Mouse (Mus musculus) megakaryocyte progenitor cell, adult 5-6 weeks (primary cell): ENCODE measurements at regions not wholly inside any gene's neighbourhood (a gene's known extent, or its start where the extent isn't known, plus 50 kb on each side); places are given as distances from the start of the nearest gene placed in this dataset.

ENCODE experiments used
- ATAC-seq: replicated peaks from 2 replicates; pipeline ENCODE4 v1.8.0; 2016; ENCODE audit warnings: mild to moderate bottlenecking, moderate TSS enrichment, inconsistent platforms; ENCODE audit not compliant: poor library complexity

DNA sequence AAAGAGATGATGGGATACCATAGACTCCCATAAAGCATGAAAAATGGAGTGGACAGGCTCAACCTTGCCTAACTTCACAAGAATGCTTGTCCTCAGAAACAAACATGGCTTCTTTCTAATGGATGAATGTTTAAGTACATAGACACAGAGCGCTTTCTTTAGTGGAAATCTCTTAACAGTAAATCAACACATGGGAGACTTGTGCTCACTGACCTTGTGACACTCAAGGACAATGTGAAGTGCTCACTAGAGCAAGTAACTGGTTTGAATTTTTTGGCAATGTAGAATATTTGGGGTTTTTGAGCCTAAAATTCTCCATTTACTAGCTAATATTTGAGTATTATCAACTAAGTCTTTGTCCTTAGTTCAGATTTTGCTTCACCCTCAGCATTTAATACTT, 88.0 kb downstream of the Tent5c start:
- ATAC-seq = no peak

DNA sequence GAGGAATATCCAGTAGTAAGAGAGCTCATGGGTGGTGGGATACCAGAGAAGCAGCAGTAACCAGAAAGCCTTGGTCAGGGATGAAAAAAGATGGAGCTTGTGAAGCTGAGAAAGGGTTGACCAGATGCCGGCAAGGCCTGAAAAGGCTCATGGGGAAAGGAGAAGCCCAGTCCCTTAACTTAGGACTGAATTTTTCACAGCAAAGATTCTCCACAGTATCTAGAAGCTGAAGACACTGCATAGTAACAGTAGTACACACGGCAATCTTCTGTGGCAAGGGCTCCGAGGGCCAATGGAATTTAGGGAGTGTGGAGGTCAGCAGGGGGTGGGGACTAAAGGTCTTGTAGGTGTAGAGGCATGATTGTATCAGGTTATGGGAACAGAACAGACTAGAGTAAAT, 91.6 kb downstream of the Tent5c start:
- no peak for ATAC-seq

GRCm38 (mm10) chr3:100394911-100395604, 94.1 kb downstream of the Tent5c start:
- ATAC-seq = no peak

- no peak for ATAC-seq
These were observed 95.2 kb downstream of the Tent5c start for GRCm38 (mm10) chr3:100393956-100394355.

DNA sequence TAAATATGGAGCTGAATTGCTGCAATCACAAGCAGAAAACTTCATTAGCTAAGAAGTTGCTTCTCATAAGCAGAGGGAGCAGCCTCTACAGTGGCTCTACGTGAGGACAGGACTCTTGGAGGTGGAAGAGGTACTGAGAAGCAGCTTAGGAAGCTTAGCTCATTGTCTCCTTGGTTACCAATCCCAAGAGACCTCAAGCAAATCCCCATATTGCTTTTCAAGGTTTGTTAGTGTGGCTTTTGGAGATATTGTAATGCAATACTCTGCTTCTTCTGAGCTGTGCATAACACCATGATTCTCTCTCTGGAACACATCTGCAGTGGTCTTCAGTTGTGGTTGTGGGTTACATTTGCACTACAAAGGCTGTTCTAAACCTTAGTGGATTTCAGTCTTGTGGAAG, 106.9 kb downstream of the Tent5c start:
- no peak for ATAC-seq

DNA sequence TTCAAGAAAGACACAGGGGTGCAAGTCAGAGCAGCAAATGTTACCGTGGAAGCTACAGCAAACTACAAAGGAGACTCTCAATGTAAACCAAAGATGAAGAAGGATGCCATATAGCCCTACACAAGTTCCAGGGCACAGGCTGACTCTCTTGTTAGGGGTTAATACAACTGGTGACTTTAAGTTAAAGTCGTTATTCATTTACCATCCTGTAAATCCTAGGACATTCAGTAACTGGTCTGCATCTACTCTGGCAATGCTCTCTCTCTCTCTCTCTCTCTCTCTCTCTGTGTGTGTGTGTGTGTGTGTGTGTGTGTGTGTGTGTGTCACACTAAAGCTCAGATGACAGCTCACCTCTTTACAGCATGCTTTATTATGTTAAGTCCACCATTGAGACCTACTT, 107.8 kb downstream of the Tent5c start:
- ATAC-seq = no peak

- ATAC-seq = no peak
These were observed 113.0 kb downstream of the Tent5c start for GRCm38 (mm10) chr3:100376162-100376561.

- ATAC-seq = peak; percentile 86
These were observed 122.0 kb downstream of the Tent5c start for GRCm38 (mm10) chr3:100366884-100367840.

DNA sequence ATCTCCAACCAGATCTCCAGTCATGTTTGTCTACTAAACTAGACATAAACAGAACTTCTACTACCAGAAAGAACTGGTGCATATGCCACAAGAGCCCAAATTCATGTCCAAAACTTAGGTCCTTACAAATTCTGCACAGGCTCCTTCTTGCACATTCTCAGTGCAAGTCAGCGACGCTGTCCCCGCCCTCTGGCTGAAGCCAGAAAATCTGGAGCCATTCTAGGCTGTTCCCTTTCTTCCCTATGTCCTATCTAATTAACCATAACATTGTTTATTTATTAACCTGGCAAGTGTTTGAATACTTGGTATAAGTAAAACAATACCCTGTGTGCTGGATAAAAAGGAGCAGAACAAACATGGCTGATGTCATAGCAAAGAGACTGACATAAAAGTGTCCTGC, 122.7 kb downstream of the Tent5c start:
- no peak for ATAC-seq

DNA sequence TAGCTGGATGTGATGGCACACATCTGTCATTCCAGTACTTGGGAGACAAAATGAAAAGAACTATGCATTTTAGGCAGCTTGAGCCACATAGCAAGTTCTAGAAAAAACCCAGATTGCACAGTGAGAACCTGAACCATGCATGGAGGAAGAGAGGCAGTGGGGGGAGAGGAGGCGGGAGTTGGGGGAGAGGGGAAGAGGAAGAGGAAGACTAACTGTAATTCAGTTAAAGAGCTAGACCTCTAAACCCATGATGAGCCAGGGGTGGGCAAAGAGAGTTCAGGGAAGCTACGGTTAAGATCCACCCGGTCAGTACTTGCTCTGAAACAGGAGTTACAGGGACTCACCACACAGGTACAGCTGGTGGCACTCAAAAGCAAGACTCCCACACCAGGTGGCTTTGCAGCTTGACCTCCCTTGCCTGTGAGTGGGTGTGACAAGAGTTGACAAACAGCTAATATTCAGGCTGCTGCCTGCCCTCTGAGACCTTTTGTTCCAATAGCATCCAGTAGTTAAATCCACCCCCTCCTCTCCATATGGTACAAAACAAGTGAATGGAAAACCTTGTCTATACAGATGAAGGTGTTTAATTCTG, 123.7 kb downstream of the Tent5c start:
- ATAC-seq = peak; percentile 54; the same call in 1 of the 2 replicates

- ATAC-seq = no peak
These were observed 124.4 kb downstream of the Tent5c start for GRCm38 (mm10) chr3:100364706-100365105.

- no peak for ATAC-seq
These were observed 126.1 kb downstream of the Tent5c start for GRCm38 (mm10) chr3:100362983-100363382.

- ATAC-seq = no peak
These were observed 129.1 kb downstream of the Tent5c start for GRCm38 (mm10) chr3:100360019-100360418.

DNA sequence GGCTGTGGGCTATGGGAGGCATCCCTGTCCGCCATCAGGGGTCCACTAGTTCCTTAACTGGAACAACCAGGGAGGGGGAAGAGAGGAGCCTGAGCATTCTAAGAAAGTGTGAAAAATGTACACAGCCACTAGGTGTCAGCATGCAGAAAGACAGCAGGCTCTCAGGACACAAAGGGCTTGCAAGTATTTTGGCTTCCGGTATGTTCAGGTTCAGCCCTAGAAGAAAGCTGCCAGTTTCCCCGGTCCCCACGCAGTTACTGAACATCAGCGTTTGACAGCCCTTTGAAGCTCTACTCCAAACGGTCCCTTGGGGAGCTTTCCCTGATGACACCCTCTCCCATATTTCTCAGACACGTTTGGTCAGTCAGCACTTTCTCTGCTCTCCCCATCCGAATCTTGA, 130.1 kb downstream of the Tent5c start:
- peak; percentile 97 for ATAC-seq

GRCm38 (mm10) chr3:100333478-100333877, 155.6 kb downstream of the Tent5c start:
- no peak for ATAC-seq

DNA sequence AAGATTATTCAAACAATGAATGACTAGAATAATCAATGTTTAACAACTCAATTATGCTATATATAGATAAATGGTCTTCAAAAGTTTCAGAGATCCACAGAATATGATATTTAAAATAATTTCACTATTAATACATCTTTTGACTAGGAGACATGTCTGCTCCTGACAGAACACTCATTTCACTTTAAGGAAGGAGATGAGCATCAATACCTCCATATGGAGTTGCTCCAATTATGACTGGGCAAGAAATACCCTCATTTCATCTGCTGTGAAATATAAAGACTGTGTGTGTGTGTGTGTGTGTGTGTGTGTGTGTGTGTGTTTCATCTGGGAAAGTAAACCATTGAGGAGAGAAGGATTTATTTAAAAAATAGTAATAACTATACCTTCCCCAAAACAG, 156.2 kb upstream of the Wdr3 start:
- no peak for ATAC-seq

GRCm38 (mm10) chr3:100287818-100288217, 125.6 kb upstream of the Wdr3 start:
- no peak for ATAC-seq

GRCm38 (mm10) chr3:100266976-100267375, 104.8 kb upstream of the Wdr3 start:
- no peak for ATAC-seq

- ATAC-seq = no peak
These were observed 102.8 kb upstream of the Wdr3 start for GRCm38 (mm10) chr3:100264991-100265390.
